Mouse (Mus musculus): ENCODE measurements around the gene Tssc4. TPM values are rescaled to one million over a fixed set of nuclear protein-coding genes. Genes with fewer than 3 reads are reported as not detected.
A peak's percentile ranks its signal among the peaks of the same experiment; 100 is the strongest.

The Tssc4 gene
- polyA plus RNA-seq, 1 experiment from 2014 or later: 50.2 TPM

GRCm38 (mm10) chr7:143105258-143105897 lies 36.3 kb downstream of the Tssc4 start:
- H3K9ac ChIP-seq: no peak overlapping the region
- 44% methylated on average over 11 of the region's 11 CpGs for WGBS (ENCODE audit: insufficient replicate concordance)
- no peaks in the 10 kb centered on the region for H3K9me3 ChIP-seq (replicated peaks)
- no peaks in the 10 kb centered on the region for H3K36me3 ChIP-seq
- H3K4me3 ChIP-seq: no peak overlapping the region
- H3K27me3 ChIP-seq (replicated peaks): peaks cover 95% of the 10 kb centered on the region
- no peak overlapping the region for H3K4me2 ChIP-seq
- no peak for ATAC-seq
- H3K4me1 ChIP-seq: peaks cover 10% of the 10 kb centered on the region
- H3K27ac ChIP-seq: no peak overlapping the region

DNA sequence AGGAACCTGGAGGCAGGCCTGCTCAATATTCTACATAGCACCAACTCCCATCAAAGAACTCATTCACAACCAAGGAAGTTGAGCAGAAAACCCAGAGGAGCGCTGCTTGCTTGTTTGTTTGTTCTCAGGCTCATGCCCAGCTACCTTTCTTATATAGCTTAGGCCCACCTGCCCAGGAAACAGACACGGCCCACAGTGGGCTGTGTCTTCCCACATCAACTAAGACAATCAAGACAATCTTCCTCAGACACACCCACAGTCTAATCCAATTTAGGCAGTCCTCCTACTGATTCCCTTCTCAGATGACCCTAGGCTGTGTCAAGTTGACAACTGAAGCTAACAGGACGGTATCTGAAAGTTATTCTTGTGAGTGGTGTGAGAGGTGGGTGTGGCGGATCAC lies 37.0 kb downstream of the Tssc4 start, which contains the start of gene Kcnq1:
Kcnq1 (plus strand) TSS at position 301 of the 400 bp plus-strand sequence.
- Histone ChIP-seq H3K27ac (no peak within 1 kb of the TSS), H3K4me1 (peaks cover 13% of the 10 kb centered on the region), H3K4me2 (peak within 1 kb of the TSS; percentile 65), H3K9ac (no peak within 1 kb of the TSS), H3K9me3 (replicated peaks) (no peaks in the 10 kb centered on the region), H3K4me3 (peak within 1 kb of the TSS; percentile 44), H3K36me3 (no peaks in the 10 kb centered on the region), H3K27me3 (replicated peaks) (peaks cover 91% of the 10 kb centered on the region)
- WGBS (ENCODE audit: insufficient replicate concordance): 57% methylated on average over 4 of the region's 4 CpGs
- ATAC-seq: no peak

- Histone ChIP-seq H3K36me3 (no peaks in the 10 kb centered on the region), H3K9ac (no peak overlapping the region), H3K27me3 (replicated peaks) (peaks cover 84% of the 10 kb centered on the region), H3K4me1 (peaks cover 21% of the 10 kb centered on the region), H3K9me3 (replicated peaks) (no peaks in the 10 kb centered on the region), H3K4me2 (peak overlapping the region; percentile 65), H3K4me3 (peak overlapping the region; percentile 44), H3K27ac (no peak overlapping the region)
- peak; percentile 28 for ATAC-seq
- 4% methylated on average over 50 of the region's 57 CpGs for WGBS (ENCODE audit: insufficient replicate concordance)
Observed at GRCm38 (mm10) chr7:143106672-143107465, 37.8 kb downstream of the Tssc4 start.

- no peak for ATAC-seq
- Histone ChIP-seq H3K4me1 (peaks cover 21% of the 10 kb centered on the region), H3K36me3 (no peaks in the 10 kb centered on the region), H3K9ac (no peak overlapping the region), H3K9me3 (replicated peaks) (no peaks in the 10 kb centered on the region), H3K4me3 (no peak overlapping the region), H3K27ac (no peak overlapping the region), H3K27me3 (replicated peaks) (peaks cover 71% of the 10 kb centered on the region), H3K4me2 (no peak overlapping the region)
- WGBS (ENCODE audit: insufficient replicate concordance): 44% methylated on average over 5 of the region's 5 CpGs
Observed at GRCm38 (mm10) chr7:143108200-143108599, 39.2 kb downstream of the Tssc4 start.

GRCm38 (mm10) chr7:143108996-143109660 lies 40.1 kb downstream of the Tssc4 start:
- Histone ChIP-seq H3K27ac (no peak overlapping the region), H3K4me2 (no peak overlapping the region), H3K9ac (no peak overlapping the region), H3K27me3 (replicated peaks) (peaks cover 64% of the 10 kb centered on the region), H3K4me1 (peaks cover 21% of the 10 kb centered on the region), H3K36me3 (no peaks in the 10 kb centered on the region), H3K9me3 (replicated peaks) (no peaks in the 10 kb centered on the region), H3K4me3 (no peak overlapping the region)
- ATAC-seq: no peak
- 12% methylated on average over 3 of the region's 3 CpGs for WGBS (ENCODE audit: insufficient replicate concordance)

GRCm38 (mm10) chr7:143109696-143110095 lies 40.6 kb downstream of the Tssc4 start:
- H3K27me3 ChIP-seq (replicated peaks): peaks cover 58% of the 10 kb centered on the region
- ATAC-seq: no peak

DNA sequence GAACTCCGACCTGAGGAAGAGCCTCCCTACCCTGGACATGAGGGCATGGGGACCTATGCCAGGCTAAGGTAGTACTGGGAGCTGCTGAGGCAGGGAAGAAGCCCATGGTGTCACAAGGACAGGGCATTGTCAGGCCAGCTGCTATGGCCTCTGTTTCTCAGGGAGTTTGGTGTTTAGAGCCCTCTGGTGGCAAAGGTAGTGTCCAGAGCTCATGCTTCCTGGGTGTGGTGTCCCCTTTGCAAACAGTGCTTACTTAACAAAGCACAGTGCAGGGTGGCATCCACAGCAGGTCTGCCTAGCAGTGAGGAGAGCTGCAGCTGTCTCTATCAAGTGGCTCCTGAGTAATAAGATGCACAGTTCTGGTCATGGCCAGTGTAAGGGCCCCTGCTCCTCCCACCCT lies 41.8 kb downstream of the Tssc4 start:
- 33% methylated on average over 1 of the region's 1 CpGs for WGBS (ENCODE audit: insufficient replicate concordance)
- Histone ChIP-seq H3K9ac (no peak overlapping the region), H3K9me3 (replicated peaks) (no peaks in the 10 kb centered on the region), H3K4me1 (peaks cover 21% of the 10 kb centered on the region), H3K4me2 (no peak overlapping the region), H3K27me3 (replicated peaks) (peaks cover 47% of the 10 kb centered on the region), H3K27ac (no peak overlapping the region), H3K36me3 (no peaks in the 10 kb centered on the region), H3K4me3 (no peak overlapping the region)
- no peak for ATAC-seq

More at GRCm38 (mm10) chr7:143109696-143110095, 40.6 kb downstream of the Tssc4 start:
- Histone ChIP-seq H3K4me3 (no peak overlapping the region), H3K9me3 (replicated peaks) (no peaks in the 10 kb centered on the region), H3K27ac (no peak overlapping the region), H3K9ac (no peak overlapping the region), H3K36me3 (no peaks in the 10 kb centered on the region), H3K4me2 (no peak overlapping the region), H3K4me1 (peaks cover 21% of the 10 kb centered on the region)
- 35% methylated on average over 3 of the region's 3 CpGs for WGBS (ENCODE audit: insufficient replicate concordance)

DNA sequence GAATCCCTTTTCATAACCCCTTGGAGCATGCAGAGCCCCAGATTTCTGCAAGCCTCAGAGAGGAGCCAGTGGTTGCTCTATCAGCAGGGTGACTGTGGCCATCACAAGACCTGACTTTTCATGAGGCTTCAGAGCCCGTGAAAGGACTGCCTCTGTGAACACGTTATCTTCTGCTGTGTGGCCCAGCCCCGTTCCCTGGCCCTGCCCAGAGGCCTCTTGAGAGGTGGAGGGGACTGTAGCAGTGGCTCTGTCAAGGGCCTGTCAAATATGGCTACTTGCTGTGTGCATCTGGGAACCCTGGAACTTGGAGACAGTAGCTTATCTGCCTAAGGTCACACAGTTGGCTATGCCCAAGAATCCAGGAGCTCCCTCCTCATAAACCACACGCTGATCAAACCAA lies 42.7 kb downstream of the Tssc4 start:
- Histone ChIP-seq H3K9me3 (replicated peaks) (no peaks in the 10 kb centered on the region), H3K27me3 (replicated peaks) (peaks cover 38% of the 10 kb centered on the region), H3K27ac (no peak overlapping the region), H3K4me2 (no peak overlapping the region), H3K4me1 (peaks cover 19% of the 10 kb centered on the region), H3K4me3 (no peak overlapping the region), H3K36me3 (no peaks in the 10 kb centered on the region), H3K9ac (no peak overlapping the region)
- 0 out of 2 replicates have a peak, but pooled peaks have one; percentile 57 for ATAC-seq
- WGBS (ENCODE audit: insufficient replicate concordance): 27% methylated on average over 4 of the region's 4 CpGs

DNA sequence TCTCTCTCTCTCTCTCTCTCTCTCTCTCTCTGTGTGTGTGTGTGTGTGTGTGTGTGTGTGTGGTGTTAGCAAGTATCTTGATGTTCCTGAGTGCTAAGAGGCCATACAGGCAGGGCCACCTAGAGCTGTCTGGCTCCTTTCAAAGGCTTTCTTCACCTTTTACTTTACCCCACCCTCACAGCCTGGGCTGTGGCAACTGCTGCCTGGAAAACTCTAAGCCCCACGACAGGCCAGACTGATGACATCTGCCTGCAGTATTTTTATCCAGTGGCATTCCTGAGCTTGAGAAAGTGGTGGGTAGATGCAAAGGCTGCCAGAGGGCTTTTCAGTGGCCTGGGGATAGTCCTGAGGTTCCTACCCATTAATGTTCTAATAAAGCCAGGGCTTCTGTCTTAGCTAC lies 43.3 kb downstream of the Tssc4 start:
- H3K36me3 ChIP-seq: no peaks in the 10 kb centered on the region
- peaks cover 12% of the 10 kb centered on the region; the same call in 1 of the 2 replicates for H3K4me1 ChIP-seq
- H3K9ac ChIP-seq: no peak overlapping the region
- no peaks in the 10 kb centered on the region for H3K9me3 ChIP-seq (replicated peaks)
- no peak overlapping the region for H3K4me3 ChIP-seq
- no peak for ATAC-seq
- H3K27me3 ChIP-seq (replicated peaks): peaks cover 31% of the 10 kb centered on the region
- 35% methylated on average over 1 of the region's 1 CpGs for WGBS (ENCODE audit: insufficient replicate concordance)
- H3K27ac ChIP-seq: no peak overlapping the region
- H3K4me2 ChIP-seq: no peak overlapping the region

- no peak overlapping the region for H3K4me2 ChIP-seq
- no peak overlapping the region for H3K4me3 ChIP-seq
- H3K9me3 ChIP-seq (replicated peaks): no peaks in the 10 kb centered on the region
- H3K36me3 ChIP-seq: no peaks in the 10 kb centered on the region
- no peak overlapping the region for H3K27ac ChIP-seq
- no peak for ATAC-seq
- H3K4me1 ChIP-seq: peaks cover 15% of the 10 kb centered on the region; the same call in 1 of the 2 replicates
- peaks cover 8% of the 10 kb centered on the region for H3K27me3 ChIP-seq (replicated peaks)
- H3K9ac ChIP-seq: no peak overlapping the region
Observed at GRCm38 (mm10) chr7:143114773-143115172, 45.7 kb downstream of the Tssc4 start.

GRCm38 (mm10) chr7:143116521-143116920 lies 47.5 kb downstream of the Tssc4 start:
- no peaks in the 10 kb centered on the region; the same call in none of the 2 replicates for H3K27me3 ChIP-seq (replicated peaks)
- no peak overlapping the region for H3K27ac ChIP-seq
- H3K36me3 ChIP-seq: no peaks in the 10 kb centered on the region
- H3K9ac ChIP-seq: no peak overlapping the region
- ATAC-seq: no peak
- H3K4me3 ChIP-seq: no peak overlapping the region
- 61% methylated on average over 5 of the region's 5 CpGs for WGBS (ENCODE audit: insufficient replicate concordance)
- peaks cover 15% of the 10 kb centered on the region for H3K4me1 ChIP-seq
- H3K9me3 ChIP-seq (replicated peaks): no peaks in the 10 kb centered on the region
- no peak overlapping the region for H3K4me2 ChIP-seq

GRCm38 (mm10) chr7:143119407-143119806 lies 50.4 kb downstream of the Tssc4 start:
- Histone ChIP-seq H3K9me3 (replicated peaks) (no peaks in the 10 kb centered on the region), H3K36me3 (no peaks in the 10 kb centered on the region), H3K4me1 (peaks cover 25% of the 10 kb centered on the region), H3K27ac (no peak overlapping the region), H3K9ac (no peak overlapping the region), H3K4me2 (no peak overlapping the region), H3K4me3 (no peak overlapping the region), H3K27me3 (replicated peaks) (peaks cover 10% of the 10 kb centered on the region; the same call in 1 of the 2 replicates)
- 22% methylated on average over 1 of the region's 1 CpGs for WGBS (ENCODE audit: insufficient replicate concordance)
- ATAC-seq: no peak
